Mouse (Mus musculus) embryonic facial prominence, embryonic 15.5 days (tissue): ENCODE data around the gene Iqgap2. TPM values are rescaled to one million over a fixed set of nuclear protein-coding genes. Genes with fewer than 3 reads are reported as not detected.

ENCODE experiments used
- ATAC-seq: fragments of 200-750 bp; cut with Nextera tagmentation; 2 replicates; pipeline ENCODE4 v1.8.0; 2017; ENCODE audit warnings: low read depth, moderate TSS enrichment; ENCODE audit not compliant: insufficient number of reproducible peaks, low FRiP score, low TSS enrichment
- H3K27ac ChIP-seq: fragments of 300-500 bp; sonication (generic); replicated peaks from 2 replicates; pipeline ENCODE4 v1.5.1; 2015; ENCODE audit warnings: mild to moderate bottlenecking, inconsistent platforms
- H3K27me3 ChIP-seq: fragments of 300-500 bp; sonication (generic); 2 replicates; pipeline ENCODE4 v1.6.1; 2015; ENCODE audit warnings: inconsistent platforms
- H3K36me3 ChIP-seq: fragments of 300-500 bp; sonication (generic); 2 replicates; pipeline ENCODE4 v1.6.1; 2015; ENCODE audit warnings: mild to moderate bottlenecking, inconsistent platforms
- H3K4me1 ChIP-seq: fragments of 300-500 bp; sonication (generic); 2 replicates; pipeline ENCODE4 v1.6.1; 2015; ENCODE audit warnings: inconsistent platforms
- H3K4me2 ChIP-seq: fragments of 300-500 bp; sonication (generic); replicated peaks from 2 replicates; pipeline ENCODE4 v1.6.1; 2015; ENCODE audit warnings: mild to moderate bottlenecking, inconsistent platforms
- H3K4me3 ChIP-seq: fragments of 300-500 bp; sonication (generic); replicated peaks from 2 replicates; pipeline ENCODE4 v1.5.1; 2015; ENCODE audit warnings: mild to moderate bottlenecking, inconsistent platforms
- H3K9ac ChIP-seq: fragments of 300-500 bp; sonication (generic); 2 replicates; pipeline ENCODE4 v1.6.1; 2015; ENCODE audit warnings: inconsistent platforms
- H3K9me3 ChIP-seq: fragments of 300-500 bp; sonication (generic); replicated peaks from 2 replicates; pipeline ENCODE4 v1.6.1; 2016; ENCODE audit warnings: inconsistent platforms
- WGBS: fragments of 180-500 bp; shearing (Covaris S2); methylation state at CpG from one replicate; pipeline ENCODE4 v1.1.7; 2015; 5-methylcytosine and 5-hydroxymethylcytosine counted together
- polyA plus RNA-seq: library from polyadenylated mRNA; unstranded; fragments of >200 nt; fragmentation: Nextera tagmentation; extraction: Ambion mirVana; gene quantifications from 2 replicates; pipeline ENCODE4 v1.2.1, GENCODE M21; 2015

Iqgap2 gene
- polyA plus RNA-seq, 1 experiment from 2014 or later: 20.4 TPM

DNA sequence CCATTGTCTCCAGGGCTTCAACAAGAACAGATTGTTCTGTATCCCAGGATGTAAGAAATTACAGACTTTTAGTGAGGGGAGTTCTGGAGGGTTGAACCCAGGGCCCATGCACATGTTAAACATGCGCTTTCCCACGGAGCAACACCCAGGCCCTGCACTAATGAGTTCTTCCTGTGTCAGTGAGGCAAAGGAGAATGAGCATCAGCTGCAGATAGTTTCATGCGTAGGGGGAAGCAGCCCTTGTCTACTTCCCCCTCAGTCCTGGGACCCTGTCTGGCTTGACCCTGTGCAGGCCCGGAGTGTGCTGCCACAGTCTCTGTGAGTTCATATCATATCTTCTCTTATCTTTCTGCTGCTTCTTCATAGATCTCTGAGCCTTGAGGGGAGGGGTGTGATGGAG is 244.5 kb downstream of the Iqgap2 start:
- Histone ChIP-seq H3K27ac (peak overlapping the region; percentile 29; the same call in 1 of the 2 replicates), H3K4me2 (no peak overlapping the region), H3K9me3 (no peaks in the 10 kb centered on the region), H3K4me1 (peaks cover 15% of the 10 kb centered on the region), H3K36me3 (peaks cover 8% of the 10 kb centered on the region; the same call in 1 of the 2 replicates), H3K9ac (no peak overlapping the region), H3K4me3 (no peak overlapping the region), H3K27me3 (no peaks in the 10 kb centered on the region)
- WGBS: 45% methylated on average over 4 of the region's 4 CpGs
- no peak for ATAC-seq

DNA sequence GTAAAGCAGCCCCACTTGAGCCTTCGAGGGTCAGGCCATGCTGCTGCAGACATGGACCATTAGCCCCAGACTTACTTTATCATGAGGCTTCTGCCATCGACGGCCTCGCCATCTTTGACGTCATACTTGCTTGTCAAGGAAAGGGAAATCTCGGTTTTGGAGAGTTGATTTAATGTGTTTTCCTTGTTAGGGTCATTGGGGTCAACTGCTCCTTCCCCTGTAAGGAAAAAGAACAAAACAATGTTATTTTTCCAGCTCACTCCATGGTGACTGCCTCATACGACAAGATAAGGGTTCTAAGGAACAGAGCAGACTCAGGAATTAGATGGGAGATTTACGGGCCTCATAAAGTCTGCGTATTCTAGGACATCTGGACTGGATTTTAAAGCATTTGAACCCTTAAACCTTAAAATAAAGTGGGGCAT is 245.0 kb downstream of the Iqgap2 start:
- H3K4me2 ChIP-seq: no peak overlapping the region
- ATAC-seq: no peak
- H3K27me3 ChIP-seq: no peaks in the 10 kb centered on the region
- peaks cover 8% of the 10 kb centered on the region; the same call in 1 of the 2 replicates for H3K36me3 ChIP-seq
- H3K27ac ChIP-seq: no peak overlapping the region; the same call in 1 of the 2 replicates
- WGBS: 65% methylated on average over 9 of the region's 9 CpGs
- no peak overlapping the region for H3K4me3 ChIP-seq
- peaks cover 18% of the 10 kb centered on the region for H3K4me1 ChIP-seq
- no peak overlapping the region for H3K9ac ChIP-seq
- no peaks in the 10 kb centered on the region for H3K9me3 ChIP-seq

DNA sequence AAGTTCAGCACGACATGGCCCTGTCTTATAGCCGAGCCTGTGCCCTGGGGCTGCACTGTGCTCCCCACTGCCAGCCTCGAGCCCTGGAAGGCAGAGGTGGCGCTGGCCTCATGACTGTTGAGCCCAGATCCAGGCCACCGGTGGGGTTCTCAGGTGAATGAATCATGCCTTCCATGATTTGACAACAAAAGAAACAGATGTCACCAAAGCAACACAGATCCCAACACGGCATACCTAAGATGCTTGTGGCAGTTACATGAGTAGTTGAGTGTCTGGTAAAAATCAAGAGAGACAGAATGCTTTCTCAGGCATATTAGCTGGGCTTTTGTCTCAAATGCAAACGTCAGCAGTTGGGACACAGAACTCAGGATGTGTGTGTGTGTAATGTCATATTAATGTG is 248.0 kb downstream of the Iqgap2 start:
- ATAC-seq: 0 out of 2 replicates have a peak, but pooled peaks have one; percentile 9
- H3K27ac ChIP-seq: peak overlapping the region; percentile 86

DNA sequence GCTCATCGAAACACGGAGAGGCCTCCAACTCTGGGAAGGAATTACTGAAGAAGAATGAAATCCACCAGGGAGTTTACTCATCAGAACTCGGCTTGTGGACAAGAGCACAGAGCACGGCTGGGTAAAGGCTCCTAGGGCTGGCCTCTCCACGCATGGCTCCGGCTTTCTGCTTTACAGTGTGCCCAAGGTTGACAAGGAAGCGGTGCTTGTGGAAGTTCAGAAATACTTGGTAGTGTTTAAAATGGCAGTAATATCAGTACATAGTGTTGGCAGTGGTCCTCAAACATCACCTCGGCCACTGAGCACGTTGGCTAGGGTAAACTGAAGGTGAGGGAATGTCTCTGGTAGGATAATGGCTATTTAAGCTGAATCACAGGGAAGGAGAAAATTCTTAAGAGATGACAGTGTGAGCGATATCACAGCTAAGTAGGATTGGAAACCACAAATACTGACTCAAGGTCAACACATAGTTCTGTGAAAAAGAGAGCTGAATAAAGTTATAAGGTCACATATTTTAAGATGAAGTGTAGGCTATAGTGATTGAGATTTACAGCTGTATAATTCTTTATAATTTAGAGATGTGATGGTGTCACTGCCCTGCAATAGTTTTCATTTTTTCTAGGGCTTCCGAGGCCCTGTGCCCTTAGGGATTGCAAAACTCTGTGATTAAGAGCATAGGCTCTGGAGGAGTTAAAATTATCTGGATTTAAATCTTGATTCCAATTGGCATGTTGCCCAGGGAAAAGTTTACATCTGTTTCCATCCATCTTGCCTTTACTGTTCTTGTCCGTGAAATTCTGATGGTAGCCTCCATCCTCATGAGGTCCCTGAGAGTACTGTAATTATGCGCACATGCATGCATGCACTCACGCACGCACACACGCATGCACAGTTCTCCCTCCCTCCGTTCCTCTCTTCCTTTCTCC is 250.4 kb downstream of the Iqgap2 start:
- no peak overlapping the region for H3K4me2 ChIP-seq
- H3K4me1 ChIP-seq: peaks cover 43% of the 10 kb centered on the region
- H3K27ac ChIP-seq: 0 out of 2 replicates have a peak overlapping the region, but pooled peaks have one; percentile 17
- no peak overlapping the region for H3K4me3 ChIP-seq
- peaks cover 4% of the 10 kb centered on the region; the same call in 1 of the 2 replicates for H3K36me3 ChIP-seq
- no peaks in the 10 kb centered on the region for H3K27me3 ChIP-seq
- WGBS: 57% methylated on average over 17 of the region's 17 CpGs
- H3K9me3 ChIP-seq: no peaks in the 10 kb centered on the region
- ATAC-seq: no peak
- no peak overlapping the region for H3K9ac ChIP-seq

More for the DNA sequence above, 248.0 kb downstream of the Iqgap2 start:
- Histone ChIP-seq H3K27me3 (no peaks in the 10 kb centered on the region), H3K36me3 (peaks cover 8% of the 10 kb centered on the region; the same call in 1 of the 2 replicates), H3K4me3 (no peak overlapping the region), H3K9me3 (no peaks in the 10 kb centered on the region), H3K4me2 (no peak overlapping the region), H3K9ac (no peak overlapping the region), H3K4me1 (peaks cover 42% of the 10 kb centered on the region)
- WGBS: 28% methylated on average over 7 of the region's 7 CpGs

DNA sequence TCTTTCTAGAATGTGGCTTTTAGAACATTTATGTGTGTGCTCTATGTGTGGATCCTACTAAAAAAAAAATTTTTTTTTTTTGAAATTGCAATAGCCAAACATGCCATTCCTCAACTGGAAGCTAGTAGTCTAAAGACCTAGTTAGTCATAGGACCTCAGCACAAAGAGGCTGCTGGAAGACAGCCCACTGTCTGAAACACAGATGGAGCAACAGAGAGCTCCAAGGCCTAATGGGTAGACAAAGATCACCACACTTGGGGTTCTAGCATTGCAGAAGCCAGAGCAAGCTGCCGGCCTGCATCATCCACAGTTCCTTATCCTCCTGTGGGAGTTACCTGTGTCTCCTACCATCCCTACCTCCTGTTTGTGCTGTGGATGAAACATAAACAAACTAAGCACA is 251.3 kb downstream of the Iqgap2 start:
- H3K4me3 ChIP-seq: no peak overlapping the region
- ATAC-seq: no peak
- H3K9me3 ChIP-seq: no peaks in the 10 kb centered on the region
- no peak overlapping the region for H3K27ac ChIP-seq
- H3K4me1 ChIP-seq: peaks cover 43% of the 10 kb centered on the region
- no peaks in the 10 kb centered on the region for H3K27me3 ChIP-seq
- H3K36me3 ChIP-seq: no peaks in the 10 kb centered on the region
- no peak overlapping the region for H3K9ac ChIP-seq
- H3K4me2 ChIP-seq: no peak overlapping the region
- 96% methylated on average over 1 of the region's 1 CpGs for WGBS

DNA sequence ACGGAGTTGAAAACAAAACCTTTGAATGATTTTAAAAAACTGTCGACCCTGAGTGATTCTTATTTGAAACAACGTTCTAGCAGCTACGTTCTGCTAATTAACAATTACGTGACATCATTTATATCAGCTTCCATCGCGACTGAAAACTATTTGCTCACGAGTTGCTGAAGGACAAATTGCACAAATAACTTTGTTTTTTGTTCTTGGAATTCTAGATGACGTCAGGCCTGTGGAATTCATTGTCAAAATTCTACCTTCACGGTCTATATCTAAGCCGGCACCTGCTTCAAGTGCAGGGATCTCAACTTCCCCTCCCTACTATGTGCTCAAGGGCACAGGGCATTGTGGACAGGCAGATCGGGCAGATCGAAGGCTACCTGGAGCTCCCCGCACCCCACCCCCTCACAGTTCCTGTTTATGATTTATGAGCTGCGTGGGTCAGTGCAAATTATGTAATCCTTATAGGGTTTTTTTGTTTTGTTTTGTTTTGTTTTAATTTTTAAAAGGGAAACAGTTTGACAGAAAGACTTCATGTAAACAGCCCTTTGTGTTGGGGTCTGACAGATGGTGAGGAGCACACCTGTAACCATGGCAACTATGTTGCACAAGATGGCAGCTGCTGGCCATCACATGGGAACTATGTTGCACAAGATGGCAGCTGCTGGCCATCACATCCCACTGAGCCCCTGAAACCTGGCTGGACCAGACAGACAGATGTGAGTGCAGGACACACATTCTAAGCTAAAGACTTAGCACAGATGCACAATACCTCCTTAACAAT is 252.2 kb downstream of the Iqgap2 start:
- peaks cover 45% of the 10 kb centered on the region for H3K4me1 ChIP-seq
- no peak overlapping the region for H3K4me2 ChIP-seq
- no peak for ATAC-seq
- H3K27me3 ChIP-seq: no peaks in the 10 kb centered on the region
- no peaks in the 10 kb centered on the region for H3K36me3 ChIP-seq
- no peak overlapping the region for H3K4me3 ChIP-seq
- H3K27ac ChIP-seq: peak overlapping the region; percentile 58
- no peak overlapping the region for H3K9ac ChIP-seq
- WGBS: 37% methylated on average over 15 of the region's 15 CpGs
- H3K9me3 ChIP-seq: no peaks in the 10 kb centered on the region

DNA sequence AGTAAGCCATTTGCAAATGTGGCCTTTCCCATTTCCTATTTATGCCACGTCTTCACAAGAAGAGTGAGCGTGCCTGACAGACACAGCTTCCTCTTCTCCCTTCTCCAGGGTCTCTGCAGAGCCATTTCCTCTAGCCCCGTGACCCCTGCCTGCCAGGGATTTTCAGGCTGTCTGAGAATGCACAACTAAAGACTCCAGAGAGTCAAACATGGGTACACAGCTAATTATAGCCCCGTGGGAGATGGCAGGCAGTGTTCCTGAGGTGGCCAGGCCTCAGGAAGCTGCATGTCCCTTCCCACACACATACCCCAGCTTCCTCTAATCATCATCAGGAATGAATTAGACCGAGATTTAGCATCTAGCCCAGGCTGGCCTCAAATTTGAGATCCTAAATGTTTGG is 252.8 kb downstream of the Iqgap2 start:
- ATAC-seq: no peak
- Histone ChIP-seq H3K9me3 (no peaks in the 10 kb centered on the region), H3K4me2 (no peak overlapping the region), H3K27me3 (no peaks in the 10 kb centered on the region), H3K9ac (no peak overlapping the region), H3K36me3 (no peaks in the 10 kb centered on the region), H3K27ac (peak overlapping the region; percentile 58), H3K4me3 (no peak overlapping the region), H3K4me1 (peaks cover 41% of the 10 kb centered on the region)
- 24% methylated on average over 5 of the region's 5 CpGs for WGBS

DNA sequence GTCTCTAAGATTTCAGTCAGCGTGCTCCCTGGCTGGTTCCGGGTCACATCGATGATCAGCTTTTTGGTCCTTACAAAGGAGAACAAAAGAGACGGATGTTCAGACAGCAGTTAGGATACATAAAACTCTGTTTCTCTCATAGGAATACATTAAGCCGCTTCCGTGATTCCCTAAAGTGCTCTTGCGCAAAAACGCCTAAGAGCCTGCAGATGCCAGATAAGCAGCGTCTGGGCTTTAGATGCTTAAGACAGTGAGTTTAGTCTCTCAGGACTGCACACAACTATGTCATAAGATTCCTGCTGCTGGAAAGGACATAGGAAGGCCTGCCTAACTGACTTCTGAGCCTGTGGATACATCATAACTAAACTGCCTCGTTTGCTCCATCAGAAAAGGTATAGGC is 254.0 kb downstream of the Iqgap2 start:
- Histone ChIP-seq H3K4me3 (no peak overlapping the region), H3K27me3 (no peaks in the 10 kb centered on the region), H3K4me1 (peaks cover 33% of the 10 kb centered on the region), H3K4me2 (no peak overlapping the region), H3K9ac (no peak overlapping the region), H3K9me3 (no peaks in the 10 kb centered on the region), H3K27ac (no peak overlapping the region), H3K36me3 (no peaks in the 10 kb centered on the region)
- 76% methylated on average over 10 of the region's 10 CpGs for WGBS
- no peak for ATAC-seq

DNA sequence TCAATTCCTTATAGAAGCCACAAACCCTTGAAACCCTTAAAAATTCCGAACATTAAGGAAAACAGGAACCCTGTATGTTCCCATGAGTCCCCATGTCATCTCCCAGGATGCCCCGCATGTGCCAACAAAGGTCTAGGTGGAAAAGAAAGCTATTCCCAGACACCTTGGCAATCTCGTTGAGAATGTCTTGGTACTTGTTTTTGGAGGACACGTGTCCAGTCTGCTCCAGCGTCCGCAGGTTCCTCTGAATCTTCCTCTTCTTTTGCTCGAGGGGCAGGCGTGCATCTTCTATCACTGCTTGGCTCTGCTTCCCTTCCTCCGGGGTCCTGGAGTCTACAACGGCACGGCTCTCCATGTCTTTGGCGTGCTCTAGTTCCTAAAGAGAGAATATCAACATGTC is 256.4 kb downstream of the Iqgap2 start:
- Histone ChIP-seq H3K27ac (no peak overlapping the region), H3K4me2 (no peak overlapping the region), H3K9me3 (no peaks in the 10 kb centered on the region), H3K27me3 (no peaks in the 10 kb centered on the region), H3K4me3 (no peak overlapping the region), H3K36me3 (peaks cover 3% of the 10 kb centered on the region; the same call in 1 of the 2 replicates), H3K9ac (no peak overlapping the region), H3K4me1 (peaks cover 18% of the 10 kb centered on the region)
- no peak for ATAC-seq
- WGBS: 89% methylated on average over 12 of the region's 12 CpGs

DNA sequence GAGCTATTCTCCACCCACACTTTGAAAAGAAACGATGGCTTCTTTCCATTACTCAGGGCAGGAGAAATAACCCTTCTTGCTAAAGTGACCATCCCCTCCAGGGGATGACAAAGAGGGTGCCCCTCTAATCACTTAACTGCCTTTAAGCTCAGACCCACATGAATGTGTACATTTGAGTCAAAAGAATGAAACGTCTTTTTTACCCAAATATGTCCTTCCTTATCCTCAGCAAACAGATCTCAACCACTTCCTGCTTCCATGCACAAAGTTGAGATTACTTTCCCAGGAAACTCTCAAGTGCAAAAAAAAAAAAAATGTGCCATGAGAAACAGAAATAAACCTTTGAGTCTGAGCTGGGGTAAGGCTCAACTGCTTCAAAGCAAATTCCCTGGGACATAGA is 257.3 kb downstream of the Iqgap2 start:
- H3K27ac ChIP-seq: peak overlapping the region; percentile 44; the same call in 1 of the 2 replicates
- H3K4me2 ChIP-seq: no peak overlapping the region
- H3K4me1 ChIP-seq: peaks cover 13% of the 10 kb centered on the region
- no peak overlapping the region for H3K9ac ChIP-seq
- no peaks in the 10 kb centered on the region for H3K27me3 ChIP-seq
- 24% methylated on average over 2 of the region's 2 CpGs for WGBS
- H3K36me3 ChIP-seq: peaks cover 3% of the 10 kb centered on the region; the same call in 1 of the 2 replicates
- H3K4me3 ChIP-seq: no peak overlapping the region
- ATAC-seq: no peak
- no peaks in the 10 kb centered on the region for H3K9me3 ChIP-seq

DNA sequence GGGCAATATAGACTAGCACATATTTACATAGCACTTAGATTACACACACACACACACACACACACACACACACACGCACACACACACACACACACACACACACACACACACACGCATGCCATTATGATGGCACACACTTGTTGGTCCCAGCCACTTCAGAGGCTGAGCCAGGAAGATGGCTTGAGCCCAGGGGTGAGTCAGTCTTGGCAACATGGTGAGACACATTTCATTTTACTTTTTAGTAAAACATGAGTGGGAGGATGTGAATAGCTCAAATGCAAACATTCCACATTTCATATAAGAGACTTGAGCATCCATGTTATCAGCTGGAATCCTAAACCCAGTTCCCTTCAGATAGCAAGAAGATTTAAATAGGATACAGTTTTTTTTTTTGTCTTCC is 258.3 kb downstream of the Iqgap2 start:
- Histone ChIP-seq H3K4me3 (no peak overlapping the region), H3K27ac (no peak overlapping the region), H3K9ac (no peak overlapping the region), H3K4me2 (no peak overlapping the region), H3K9me3 (no peaks in the 10 kb centered on the region), H3K4me1 (0 out of 2 replicates have a peak, but pooled peaks cover 5% of the 10 kb centered on the region), H3K36me3 (peaks cover 3% of the 10 kb centered on the region; the same call in 1 of the 2 replicates), H3K27me3 (no peaks in the 10 kb centered on the region)
- 83% methylated on average over 2 of the region's 2 CpGs for WGBS
- no peak for ATAC-seq
